Mouse (Mus musculus) heart, postnatal 0 days (tissue): ENCODE data around the gene Mmp23.
"Not testable (repeated sequence)": the region's sequence is repeated elsewhere in the genome, so short reads cannot be mapped to it uniquely, and the experiment has no call there.

Experiments used
- CTCF ChIP-seq: IDR thresholded peaks from 2 replicates; pipeline ENCODE4 v1.5.1; 2016; ENCODE audit warnings: antibody characterized with exemption, control low read depth, low read depth
- EP300 ChIP-seq: IDR thresholded peaks from 2 replicates; pipeline ENCODE4 v1.6.1; 2016; ENCODE audit warnings: antibody characterized with exemption, low read depth

GRCm38 (mm10) chr4:155670236-155670635 lies 17.1 kb upstream of the Mmp23 start:
- not testable (repeated sequence) for TF ChIP-seq CTCF, EP300
